Mouse (Mus musculus): Measurements from ENCODE around the gene Tmprss6. TPM values are rescaled to one million over a fixed set of nuclear protein-coding genes. Genes with fewer than 3 reads are reported as not detected.

The Tmprss6 gene
- polyA plus RNA-seq, 1 experiment, result not detected

- Histone ChIP-seq H3K4me1 (ENCODE audit: control insufficient read depth, insufficient read depth, low read length) (no peaks in the 10 kb centered on the region; the same call in 1 of the 2 replicates), H3K4me3 (ENCODE audit: insufficient read depth, low read depth, low read length) (no peak overlapping the region), H3K27ac (ENCODE audit: insufficient read depth, low read depth, low read length) (no peak overlapping the region)
- TF ChIP-seq POLR2A (IDR thresholded peaks at IDR 0.05; ENCODE audit: insufficient read depth, low read depth, low read length), result no peak
- no peak for TF ChIP-seq CTCF (IDR thresholded peaks at IDR 0.05; ENCODE audit: insufficient read depth, low read depth, low read length)
- 82% methylated on average over 3 of the region's 3 CpGs for WGBS
Measured at GRCm38 (mm10) chr15:78489248-78489647, 20.8 kb upstream of the Tmprss6 start.

GRCm38 (mm10) chr15:78487066-78487465, 18.6 kb upstream of the Tmprss6 start:
- WGBS, result 62% methylated on average over 4 of the region's 4 CpGs

GRCm38 (mm10) chr15:78486564-78486963, 18.1 kb upstream of the Tmprss6 start:
- H3K4me1 ChIP-seq (ENCODE audit: control insufficient read depth, insufficient read depth, low read length), result no peaks in the 10 kb centered on the region
- no peak overlapping the region for H3K27ac ChIP-seq (ENCODE audit: insufficient read depth, low read depth, low read length)
- 93% methylated on average over 1 of the region's 1 CpGs for WGBS
- H3K4me3 ChIP-seq (ENCODE audit: insufficient read depth, low read depth, low read length), result no peak overlapping the region
- TF ChIP-seq CTCF (IDR thresholded peaks at IDR 0.05; ENCODE audit: insufficient read depth, low read depth, low read length), result no peak
- TF ChIP-seq POLR2A (IDR thresholded peaks at IDR 0.05; ENCODE audit: insufficient read depth, low read depth, low read length), result no peak

More at GRCm38 (mm10) chr15:78487066-78487465, 18.6 kb upstream of the Tmprss6 start:
- no peak overlapping the region for H3K27ac ChIP-seq (ENCODE audit: insufficient read depth, low read depth, low read length)
- no peaks in the 10 kb centered on the region for H3K4me1 ChIP-seq (ENCODE audit: control insufficient read depth, insufficient read depth, low read length)
- TF ChIP-seq CTCF (IDR thresholded peaks at IDR 0.05; ENCODE audit: insufficient read depth, low read depth, low read length) (no peak), POLR2A (IDR thresholded peaks at IDR 0.05; ENCODE audit: insufficient read depth, low read depth, low read length) (no peak)
- no peak overlapping the region for H3K4me3 ChIP-seq (ENCODE audit: insufficient read depth, low read depth, low read length)

- no peak overlapping the region for H3K27ac ChIP-seq (ENCODE audit: insufficient read depth, low read depth, low read length)
- H3K4me1 ChIP-seq (ENCODE audit: control insufficient read depth, insufficient read depth, low read length), result peaks cover 5% of the 10 kb centered on the region
- no peak for TF ChIP-seq POLR2A (IDR thresholded peaks at IDR 0.05; ENCODE audit: insufficient read depth, low read depth, low read length)
- no peak for TF ChIP-seq CTCF (IDR thresholded peaks at IDR 0.05; ENCODE audit: insufficient read depth, low read depth, low read length)
Measured at GRCm38 (mm10) chr15:78483311-78483710, 14.9 kb upstream of the Tmprss6 start.

GRCm38 (mm10) chr15:78482518-78482917, 14.1 kb upstream of the Tmprss6 start:
- no peak for TF ChIP-seq CTCF (IDR thresholded peaks at IDR 0.05; ENCODE audit: insufficient read depth, low read depth, low read length)
- WGBS, result 74% methylated on average over 3 of the region's 3 CpGs
- peaks cover 5% of the 10 kb centered on the region for H3K4me1 ChIP-seq (ENCODE audit: control insufficient read depth, insufficient read depth, low read length)
- H3K4me3 ChIP-seq (ENCODE audit: insufficient read depth, low read depth, low read length), result no peak overlapping the region
- H3K27ac ChIP-seq (ENCODE audit: insufficient read depth, low read depth, low read length), result no peak overlapping the region

More at GRCm38 (mm10) chr15:78483311-78483710, 14.9 kb upstream of the Tmprss6 start:
- no peak overlapping the region for H3K4me3 ChIP-seq (ENCODE audit: insufficient read depth, low read depth, low read length)
- 81% methylated on average over 4 of the region's 4 CpGs for WGBS

- WGBS, result 62% methylated on average over 9 of the region's 9 CpGs
- TF ChIP-seq CTCF (IDR thresholded peaks at IDR 0.05; ENCODE audit: insufficient read depth, low read depth, low read length), result no peak
- no peak for TF ChIP-seq POLR2A (IDR thresholded peaks at IDR 0.05; ENCODE audit: insufficient read depth, low read depth, low read length)
- H3K4me3 ChIP-seq (ENCODE audit: insufficient read depth, low read depth, low read length), result no peak overlapping the region
- peaks cover 5% of the 10 kb centered on the region for H3K4me1 ChIP-seq (ENCODE audit: control insufficient read depth, insufficient read depth, low read length)
- no peak overlapping the region for H3K27ac ChIP-seq (ENCODE audit: insufficient read depth, low read depth, low read length)
Measured at GRCm38 (mm10) chr15:78481448-78482000, 13.1 kb upstream of the Tmprss6 start.

GRCm38 (mm10) chr15:78480991-78481390, 12.6 kb upstream of the Tmprss6 start:
- peaks cover 5% of the 10 kb centered on the region for H3K4me1 ChIP-seq (ENCODE audit: control insufficient read depth, insufficient read depth, low read length)
- 94% methylated on average over 2 of the region's 2 CpGs for WGBS

GRCm38 (mm10) chr15:78480111-78480510, 11.7 kb upstream of the Tmprss6 start:
- H3K27ac ChIP-seq (ENCODE audit: insufficient read depth, low read depth, low read length), result no peak overlapping the region
- peaks cover 9% of the 10 kb centered on the region for H3K4me1 ChIP-seq (ENCODE audit: control insufficient read depth, insufficient read depth, low read length)
- no peak for TF ChIP-seq CTCF (IDR thresholded peaks at IDR 0.05; ENCODE audit: insufficient read depth, low read depth, low read length)
- TF ChIP-seq POLR2A (IDR thresholded peaks at IDR 0.05; ENCODE audit: insufficient read depth, low read depth, low read length), result no peak
- WGBS, result 73% methylated on average over 7 of the region's 7 CpGs
- H3K4me3 ChIP-seq (ENCODE audit: insufficient read depth, low read depth, low read length), result no peak overlapping the region

More at GRCm38 (mm10) chr15:78480991-78481390, 12.6 kb upstream of the Tmprss6 start:
- Histone ChIP-seq H3K4me3 (ENCODE audit: insufficient read depth, low read depth, low read length) (no peak overlapping the region), H3K27ac (ENCODE audit: insufficient read depth, low read depth, low read length) (no peak overlapping the region)
- TF ChIP-seq POLR2A (IDR thresholded peaks at IDR 0.05; ENCODE audit: insufficient read depth, low read depth, low read length), result no peak

GRCm38 (mm10) chr15:78479470-78479869, 11.0 kb upstream of the Tmprss6 start:
- peaks cover 9% of the 10 kb centered on the region for H3K4me1 ChIP-seq (ENCODE audit: control insufficient read depth, insufficient read depth, low read length)
- TF ChIP-seq POLR2A (IDR thresholded peaks at IDR 0.05; ENCODE audit: insufficient read depth, low read depth, low read length), result no peak
- no peak for TF ChIP-seq CTCF (IDR thresholded peaks at IDR 0.05; ENCODE audit: insufficient read depth, low read depth, low read length)
- H3K27ac ChIP-seq (ENCODE audit: insufficient read depth, low read depth, low read length), result no peak overlapping the region
- 65% methylated on average over 5 of the region's 5 CpGs for WGBS
- H3K4me3 ChIP-seq (ENCODE audit: insufficient read depth, low read depth, low read length), result no peak overlapping the region

GRCm38 (mm10) chr15:78478073-78478472, 9.6 kb upstream of the Tmprss6 start:
- H3K4me3 ChIP-seq (ENCODE audit: insufficient read depth, low read depth, low read length), result no peak overlapping the region
- H3K4me1 ChIP-seq (ENCODE audit: control insufficient read depth, insufficient read depth, low read length), result peaks cover 9% of the 10 kb centered on the region
- WGBS, result 91% methylated on average over 4 of the region's 4 CpGs
- no peak overlapping the region for H3K27ac ChIP-seq (ENCODE audit: insufficient read depth, low read depth, low read length)
- TF ChIP-seq CTCF (IDR thresholded peaks at IDR 0.05; ENCODE audit: insufficient read depth, low read depth, low read length) (no peak), POLR2A (IDR thresholded peaks at IDR 0.05; ENCODE audit: insufficient read depth, low read depth, low read length) (no peak)

Measured in olfactory bulb, adult 2 months (tissue).